Mouse (Mus musculus) testis, adult 2 months (tissue): ENCODE data around the gene Srpk2.

Source experiments
- CTCF ChIP-seq: fragments of 200-500 bp; IDR thresholded peaks from 2 replicates; pipeline ENCODE4 v1.5.1; 2012; ENCODE audit warnings: low read depth, mild to moderate bottlenecking, inconsistent platforms, low read length, moderate library complexity; ENCODE audit not compliant: control insufficient read depth, insufficient read depth, insufficient replicate concordance
- POLR2A ChIP-seq: fragments of 200-500 bp; IDR thresholded peaks from 2 replicates; pipeline ENCODE4 v1.6.1; 2012; ENCODE audit warnings: low read depth, mild to moderate bottlenecking, inconsistent platforms, low read length, moderate library complexity; ENCODE audit not compliant: control insufficient read depth

DNA sequence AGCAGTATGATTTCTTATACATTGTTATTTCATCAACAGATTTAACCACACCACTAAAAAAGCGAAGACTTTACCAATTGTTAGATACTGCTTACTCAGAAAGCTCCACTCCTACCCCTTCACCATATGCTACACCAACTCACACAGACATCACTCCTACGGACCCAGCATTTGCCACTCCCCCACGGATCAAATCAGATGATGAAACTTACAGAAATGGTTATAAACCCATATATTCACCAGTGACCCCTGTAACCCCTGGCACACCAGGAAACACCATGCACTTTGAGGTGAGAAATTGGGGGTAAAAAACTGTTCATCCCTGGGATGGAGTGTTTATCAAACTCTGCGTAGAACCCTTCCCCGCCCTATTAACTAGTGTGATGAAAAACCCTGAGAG lies 187.5 kb downstream of the Srpk2 start:
- TF ChIP-seq POLR2A (no peak), CTCF (no peak)
